Mouse (Mus musculus): ENCODE measurements around the gene Tmc5. TPM values are rescaled to one million over a fixed set of nuclear protein-coding genes. Genes with fewer than 3 reads are reported as not detected.
A peak's percentile ranks its signal among the peaks of the same experiment; 100 is the strongest.

Gene Tmc5
- polyA plus RNA-seq (2015; fragmentation: Nextera tagmentation; extraction: Ambion mirVana): 0.24 and 0.36 TPM in 2 replicates

GRCm38 (mm10) chr7:118597201-118597600 lies at the start of gene Tmc5:
Gene Tmc5, plus strand, starts transcription at chr7:118597297.
- Histone ChIP-seq H3K4me1 (peaks cover 37% of the 10 kb centered on the region), H3K9me3 (no peaks in the 10 kb centered on the region), H3K36me3 (no peaks in the 10 kb centered on the region), H3K9ac (0 out of 2 replicates have a peak within 1 kb of the TSS, but pooled peaks have one; percentile 22), H3K27me3 (peaks cover 36% of the 10 kb centered on the region), H3K4me2 (peak within 1 kb of the TSS; percentile 50), H3K4me3 (peak within 1 kb of the TSS; percentile 19), H3K27ac (no peak within 1 kb of the TSS)
- no peak for ATAC-seq (ENCODE audit: insufficient number of reproducible peaks, insufficient read depth, low FRiP score, low TSS enrichment, low read depth)
- 4% methylated on average over 23 of the region's 23 CpGs for WGBS

DNA sequence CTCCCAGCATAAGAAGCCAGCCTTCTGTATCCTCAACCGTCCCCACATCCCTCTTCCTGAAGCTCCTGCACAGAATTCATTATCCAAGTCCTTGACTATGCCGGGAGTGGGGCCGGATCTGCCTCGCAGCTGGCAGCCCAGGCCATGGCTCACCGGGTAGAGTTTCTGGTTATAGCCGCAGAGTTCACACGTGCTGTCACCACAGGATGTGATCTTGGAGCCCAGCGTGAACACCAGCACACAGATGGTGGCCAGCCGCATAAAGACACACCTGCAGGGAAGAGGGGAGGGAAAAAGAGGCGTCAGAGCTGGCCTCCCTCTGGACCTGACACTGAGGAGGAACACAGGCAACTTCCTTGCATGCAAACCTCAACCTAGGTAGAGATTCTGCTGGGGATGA lies 49.6 kb upstream of the Tmc5 start:
- no peak for ATAC-seq (ENCODE audit: insufficient number of reproducible peaks, insufficient read depth, low FRiP score, low TSS enrichment, low read depth)
- WGBS: 84% methylated on average over 10 of the region's 10 CpGs
- Histone ChIP-seq H3K27ac (no peak overlapping the region), H3K4me2 (no peak overlapping the region), H3K9me3 (no peaks in the 10 kb centered on the region), H3K4me1 (no peaks in the 10 kb centered on the region), H3K36me3 (peaks cover 52% of the 10 kb centered on the region), H3K27me3 (no peaks in the 10 kb centered on the region), H3K9ac (no peak overlapping the region), H3K4me3 (no peak overlapping the region)

DNA sequence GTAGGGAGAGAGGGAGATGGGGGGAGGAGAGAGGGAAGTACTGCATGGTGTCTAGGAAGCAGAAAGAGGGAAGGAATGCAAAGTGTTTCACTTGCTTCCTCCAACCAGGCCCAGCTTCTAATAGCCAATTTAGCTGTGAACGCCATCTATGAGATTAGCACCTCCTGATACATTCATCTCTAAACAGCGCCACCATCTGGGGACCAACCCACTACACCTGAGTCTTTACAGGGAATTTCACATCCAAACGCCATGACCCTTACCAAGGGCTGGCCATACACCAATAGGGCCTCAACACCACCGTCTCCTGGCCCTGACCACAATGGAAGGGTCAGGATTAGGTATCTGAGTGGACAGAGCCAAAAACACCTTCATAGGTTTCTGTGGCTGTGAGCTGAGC lies 43.2 kb upstream of the Tmc5 start:
- WGBS: 71% methylated on average over 4 of the region's 4 CpGs

DNA sequence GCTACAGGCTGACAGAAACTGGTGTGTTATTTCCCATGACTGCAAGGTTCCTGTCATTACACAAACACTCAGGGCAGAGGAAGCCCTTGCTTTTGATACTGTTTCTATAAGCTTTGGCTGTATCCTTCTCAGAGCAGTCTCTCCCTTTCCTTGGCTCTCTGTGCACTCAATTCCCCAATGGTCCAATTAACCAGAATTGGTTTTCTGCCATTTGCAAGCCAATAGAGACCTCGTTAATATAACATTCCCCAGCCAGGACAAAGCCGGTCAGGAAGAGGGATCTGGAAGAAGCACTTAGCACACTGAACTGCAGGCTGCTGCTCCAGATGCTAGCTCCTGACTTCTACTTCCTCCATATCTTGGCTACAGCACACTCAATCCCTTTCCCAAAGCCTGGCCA lies 42.8 kb upstream of the Tmc5 start:
- Histone ChIP-seq H3K27ac (no peak overlapping the region), H3K4me1 (no peaks in the 10 kb centered on the region), H3K27me3 (no peaks in the 10 kb centered on the region), H3K4me3 (no peak overlapping the region), H3K9me3 (no peaks in the 10 kb centered on the region), H3K9ac (no peak overlapping the region), H3K4me2 (no peak overlapping the region), H3K36me3 (peaks cover 43% of the 10 kb centered on the region)
- no peak for ATAC-seq (ENCODE audit: insufficient number of reproducible peaks, insufficient read depth, low FRiP score, low TSS enrichment, low read depth)
- 67% methylated on average over 2 of the region's 2 CpGs for WGBS

More for the DNA sequence above, 43.2 kb upstream of the Tmc5 start:
- Histone ChIP-seq H3K4me2 (no peak overlapping the region), H3K4me3 (no peak overlapping the region), H3K36me3 (peaks cover 46% of the 10 kb centered on the region), H3K27me3 (no peaks in the 10 kb centered on the region), H3K9me3 (no peaks in the 10 kb centered on the region), H3K27ac (no peak overlapping the region), H3K9ac (no peak overlapping the region), H3K4me1 (no peaks in the 10 kb centered on the region)
- ATAC-seq (ENCODE audit: insufficient number of reproducible peaks, insufficient read depth, low FRiP score, low TSS enrichment, low read depth): no peak

DNA sequence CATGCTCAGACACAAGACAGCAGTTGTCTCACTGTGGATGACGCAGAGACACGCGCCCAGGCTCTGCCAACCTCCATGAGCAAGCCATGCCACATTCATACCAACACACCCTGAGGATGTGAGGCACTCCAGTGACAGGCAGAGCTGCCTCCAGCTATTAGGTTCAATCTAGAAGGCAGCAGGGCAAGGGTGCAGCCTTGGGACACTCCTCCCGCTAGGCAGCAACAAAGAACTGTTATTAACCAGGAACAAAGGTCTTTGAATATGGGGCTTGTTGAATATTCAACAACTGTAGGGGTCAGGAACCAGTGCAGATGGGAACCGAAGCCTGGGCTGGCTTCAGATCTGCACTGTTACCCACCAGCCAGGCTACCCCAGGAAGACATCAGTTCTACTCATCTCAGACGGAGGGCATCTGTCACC lies 28.0 kb upstream of the Tmc5 start:
- no peaks in the 10 kb centered on the region for H3K4me1 ChIP-seq
- no peak overlapping the region for H3K27ac ChIP-seq
- no peak for ATAC-seq (ENCODE audit: insufficient number of reproducible peaks, insufficient read depth, low FRiP score, low TSS enrichment, low read depth)
- no peaks in the 10 kb centered on the region for H3K27me3 ChIP-seq
- H3K9me3 ChIP-seq: no peaks in the 10 kb centered on the region
- H3K4me2 ChIP-seq: no peak overlapping the region
- H3K4me3 ChIP-seq: no peak overlapping the region
- WGBS: 65% methylated on average over 6 of the region's 6 CpGs
- H3K9ac ChIP-seq: no peak overlapping the region
- H3K36me3 ChIP-seq: peaks cover 7% of the 10 kb centered on the region; the same call in 1 of the 2 replicates

DNA sequence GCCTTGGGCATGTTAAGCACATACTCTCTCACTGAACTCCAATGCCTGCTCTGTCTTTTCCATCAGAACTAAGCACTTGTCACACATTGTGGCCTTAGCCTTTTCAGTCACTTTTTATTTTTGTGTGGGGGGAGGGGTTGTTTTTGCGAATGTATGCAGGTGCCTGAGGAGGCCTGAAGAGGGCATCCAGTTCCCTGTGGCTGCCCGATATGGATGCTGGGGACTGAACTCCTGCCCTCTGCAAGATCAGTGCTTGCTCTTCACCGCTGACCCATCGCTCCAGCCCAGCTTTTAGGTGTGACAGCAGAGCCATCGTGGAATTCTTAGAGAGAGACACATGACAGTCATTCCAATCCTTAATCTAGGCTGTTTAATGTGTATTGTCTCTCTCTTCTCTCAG lies 25.7 kb upstream of the Tmc5 start:
- no peaks in the 10 kb centered on the region for H3K9me3 ChIP-seq
- H3K27me3 ChIP-seq: no peaks in the 10 kb centered on the region
- H3K4me2 ChIP-seq: no peak overlapping the region
- no peaks in the 10 kb centered on the region for H3K36me3 ChIP-seq
- H3K9ac ChIP-seq: no peak overlapping the region
- no peak overlapping the region for H3K4me3 ChIP-seq
- no peak for ATAC-seq (ENCODE audit: insufficient number of reproducible peaks, insufficient read depth, low FRiP score, low TSS enrichment, low read depth)
- no peak overlapping the region for H3K27ac ChIP-seq
- WGBS: 51% methylated on average over 5 of the region's 5 CpGs
- no peaks in the 10 kb centered on the region for H3K4me1 ChIP-seq

- ATAC-seq (ENCODE audit: insufficient number of reproducible peaks, insufficient read depth, low FRiP score, low TSS enrichment, low read depth): no peak
- no peak overlapping the region for H3K9ac ChIP-seq
- no peaks in the 10 kb centered on the region for H3K27me3 ChIP-seq
- peaks cover under 1% of the 10 kb centered on the region; the same call in 1 of the 2 replicates for H3K4me1 ChIP-seq
- H3K9me3 ChIP-seq: no peaks in the 10 kb centered on the region
- no peaks in the 10 kb centered on the region for H3K36me3 ChIP-seq
- 64% methylated on average over 5 of the region's 5 CpGs for WGBS
- no peak overlapping the region for H3K27ac ChIP-seq
- no peak overlapping the region for H3K4me2 ChIP-seq
- no peak overlapping the region for H3K4me3 ChIP-seq
These were observed 25.1 kb upstream of the Tmc5 start for GRCm38 (mm10) chr7:118572039-118572438.

DNA sequence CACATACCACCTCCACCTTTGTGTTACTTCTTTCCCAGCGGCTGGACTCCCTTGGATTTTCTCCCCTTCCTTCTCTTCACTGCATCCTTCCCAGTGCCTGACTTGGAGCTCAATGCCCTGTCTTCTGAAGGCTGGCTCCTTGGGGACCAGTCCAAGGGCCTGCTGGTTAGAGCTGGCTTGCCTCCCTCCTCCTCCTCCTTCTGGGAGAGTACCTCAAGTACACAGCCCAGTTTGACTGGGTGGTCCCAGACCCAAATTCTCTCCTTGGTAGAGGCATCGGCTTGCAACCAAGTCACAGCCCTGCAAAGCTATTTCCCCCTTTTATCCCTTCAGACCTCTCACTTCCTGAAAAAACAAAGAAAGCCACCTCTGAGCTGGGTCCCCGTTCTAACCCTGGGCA lies 18.8 kb upstream of the Tmc5 start:
- Histone ChIP-seq H3K27me3 (no peaks in the 10 kb centered on the region), H3K36me3 (0 out of 2 replicates have a peak, but pooled peaks cover 3% of the 10 kb centered on the region), H3K27ac (no peak overlapping the region), H3K4me3 (no peak overlapping the region), H3K9me3 (no peaks in the 10 kb centered on the region), H3K4me1 (peaks cover 10% of the 10 kb centered on the region), H3K9ac (no peak overlapping the region), H3K4me2 (no peak overlapping the region)
- 56% methylated on average over 3 of the region's 3 CpGs for WGBS
- no peak for ATAC-seq (ENCODE audit: insufficient number of reproducible peaks, insufficient read depth, low FRiP score, low TSS enrichment, low read depth)

GRCm38 (mm10) chr7:118579938-118580337 lies 17.2 kb upstream of the Tmc5 start:
- H3K4me1 ChIP-seq: peaks cover 19% of the 10 kb centered on the region
- 67% methylated on average over 2 of the region's 2 CpGs for WGBS
- H3K27me3 ChIP-seq: no peaks in the 10 kb centered on the region
- H3K36me3 ChIP-seq: 0 out of 2 replicates have a peak, but pooled peaks cover 3% of the 10 kb centered on the region
- no peaks in the 10 kb centered on the region for H3K9me3 ChIP-seq
- H3K4me3 ChIP-seq: no peak overlapping the region
- no peak for ATAC-seq (ENCODE audit: insufficient number of reproducible peaks, insufficient read depth, low FRiP score, low TSS enrichment, low read depth)
- no peak overlapping the region for H3K4me2 ChIP-seq
- no peak overlapping the region for H3K9ac ChIP-seq
- no peak overlapping the region for H3K27ac ChIP-seq

- peaks cover 9% of the 10 kb centered on the region for H3K4me1 ChIP-seq
- H3K9me3 ChIP-seq: no peaks in the 10 kb centered on the region
- H3K4me2 ChIP-seq: peak overlapping the region; percentile 90
- 24% methylated on average over 7 of the region's 7 CpGs for WGBS
- ATAC-seq (ENCODE audit: insufficient number of reproducible peaks, insufficient read depth, low FRiP score, low TSS enrichment, low read depth): no peak
- H3K9ac ChIP-seq: peak overlapping the region; percentile 81
- peak overlapping the region; percentile 74 for H3K4me3 ChIP-seq
- H3K36me3 ChIP-seq: 0 out of 2 replicates have a peak, but pooled peaks cover 3% of the 10 kb centered on the region
- no peak overlapping the region for H3K27ac ChIP-seq
- no peaks in the 10 kb centered on the region for H3K27me3 ChIP-seq
These were observed 13.3 kb upstream of the Tmc5 start for GRCm38 (mm10) chr7:118583821-118584220.

GRCm38 (mm10) chr7:118584257-118584907 lies 12.7 kb upstream of the Tmc5 start, which contains the start of gene Tmc7:
Gene Tmc7, minus strand, starts transcription at chr7:118584736.
- H3K4me1 ChIP-seq: peaks cover 9% of the 10 kb centered on the region
- under 1% methylated on average over 44 of the region's 51 CpGs for WGBS
- H3K36me3 ChIP-seq: 0 out of 2 replicates have a peak, but pooled peaks cover 3% of the 10 kb centered on the region
- peak within 1 kb of the TSS; percentile 44; the same call in 1 of the 2 replicates for H3K27ac ChIP-seq
- H3K27me3 ChIP-seq: no peaks in the 10 kb centered on the region
- peak within 1 kb of the TSS; percentile 74 for H3K4me3 ChIP-seq
- H3K9ac ChIP-seq: peak within 1 kb of the TSS; percentile 81
- H3K4me2 ChIP-seq: peak within 1 kb of the TSS; percentile 90
- ATAC-seq (ENCODE audit: insufficient number of reproducible peaks, insufficient read depth, low FRiP score, low TSS enrichment, low read depth): peak; percentile 82
- H3K9me3 ChIP-seq: no peaks in the 10 kb centered on the region

- 70% methylated on average over 5 of the region's 5 CpGs for WGBS
- no peak for ATAC-seq (ENCODE audit: insufficient number of reproducible peaks, insufficient read depth, low FRiP score, low TSS enrichment, low read depth)
- peak overlapping the region; percentile 74 for H3K4me3 ChIP-seq
- H3K36me3 ChIP-seq: no peaks in the 10 kb centered on the region
- no peaks in the 10 kb centered on the region for H3K27me3 ChIP-seq
- H3K9me3 ChIP-seq: no peaks in the 10 kb centered on the region
- peaks cover 11% of the 10 kb centered on the region for H3K4me1 ChIP-seq
- peak overlapping the region; percentile 90 for H3K4me2 ChIP-seq
- no peak overlapping the region for H3K27ac ChIP-seq
- peak overlapping the region; percentile 81; the same call in 1 of the 2 replicates for H3K9ac ChIP-seq
These were observed 12.2 kb upstream of the Tmc5 start for GRCm38 (mm10) chr7:118584926-118585325.
